Mouse (Mus musculus) CH12.LX (cell line): ENCODE results near the gene Aldh6a1. TPM values are rescaled to one million over a fixed set of nuclear protein-coding genes. Genes with fewer than 3 reads are reported as not detected.

Source experiments
- DNase-seq: peaks from one replicate; pipeline ENCODE4 v3.0.0-alpha.2; 2013; ENCODE audit errors: extremely low read depth
- H3K27ac ChIP-seq: 2 replicates; pipeline ENCODE4 v1.5.1; 2012; ENCODE audit warnings: low read depth, mild to moderate bottlenecking, control low read depth, moderate library complexity; ENCODE audit not compliant: insufficient read depth
- H3K27me3 ChIP-seq: replicated peaks from 2 replicates; pipeline ENCODE3; 2012; ENCODE audit warnings: inconsistent platforms
- H3K36me3 ChIP-seq, 2 experiments: replicated peaks in 1 of 2; 2 replicates each; pipeline versions ENCODE3 to v1.6.1; 2012; ENCODE audit warnings: inconsistent platforms in 1 of 2, low read length in 1 of 2, mild to moderate bottlenecking in 1 of 2, mixed read lengths in 1 of 2, moderate library complexity in 1 of 2; ENCODE audit not compliant: control insufficient read depth in 1 of 2, insufficient read depth in 1 of 2
- H3K4me1 ChIP-seq, 2 experiments: 2 replicates each; pipeline ENCODE4 v1.6.1; 2012; ENCODE audit warnings: inconsistent platforms in 1 of 2, moderate library complexity in 1 of 2; ENCODE audit not compliant: insufficient read depth in 2 of 2, control insufficient read depth in 1 of 2
- H3K4me2 ChIP-seq: 2 replicates; pipeline ENCODE4 v1.6.1; 2012; ENCODE audit warnings: low read depth, mild to moderate bottlenecking, control low read depth; ENCODE audit not compliant: poor library complexity, insufficient read depth, severe bottlenecking
- H3K4me3 ChIP-seq, 3 experiments: fragments of 150-350 bp in 1 of 3; sonication (generic) in 1 of 3; replicated peaks in 1 of 3; 2 replicates each; pipeline versions ENCODE3 to v1.5.1; 2011 to 2012; ENCODE audit warnings: low read depth in 2 of 3, low read length in 2 of 3, mild to moderate bottlenecking in 2 of 3, moderate library complexity in 2 of 3, control low read depth in 1 of 3, improper control_type of control experiment in 1 of 3, inconsistent platforms in 1 of 3, mixed read lengths in 1 of 3; ENCODE audit not compliant: poor library complexity in 1 of 3
- H3K79me2 ChIP-seq: replicated peaks from 2 replicates; pipeline ENCODE4 v1.6.1; 2012; ENCODE audit warnings: mild to moderate bottlenecking, moderate library complexity; ENCODE audit not compliant: control insufficient read depth, poor library complexity, insufficient read depth, severe bottlenecking; ENCODE audit errors: extremely low read depth
- H3K9ac ChIP-seq: 2 replicates; pipeline ENCODE4 v1.6.1; 2012; ENCODE audit warnings: low read depth, mild to moderate bottlenecking, control low read depth, moderate library complexity; ENCODE audit not compliant: insufficient read depth
- H3K9me3 ChIP-seq: replicated peaks from 2 replicates; pipeline ENCODE3; 2012; ENCODE audit warnings: low read length, inconsistent platforms, mixed read lengths
- CHD1 ChIP-seq: IDR thresholded peaks from 2 replicates; pipeline ENCODE4 v1.6.1; 2012; ENCODE audit warnings: low read depth, low read length, improper control_type of control experiment, inconsistent platforms
- CHD2 ChIP-seq: IDR thresholded peaks from 2 replicates; pipeline ENCODE4 v1.6.1; 2011; ENCODE audit warnings: low read length, improper control_type of control experiment
- E2F4 ChIP-seq: IDR thresholded peaks from 2 replicates; pipeline ENCODE4 v1.6.1; 2011; ENCODE audit warnings: low read depth, low read length, improper control_type of control experiment; ENCODE audit not compliant: insufficient replicate concordance
- EP300 ChIP-seq: IDR thresholded peaks from 2 replicates; pipeline ENCODE4 v1.6.1; 2011; ENCODE audit warnings: low read length, improper control_type of control experiment
- ETS1 ChIP-seq: conservative IDR thresholded peaks from 2 replicates; pipeline ENCODE4 v1.6.1; 2012; ENCODE audit warnings: low read depth, mild to moderate bottlenecking, inconsistent platforms, low read length, improper control_type of control experiment, moderate library complexity
- HCFC1 ChIP-seq: IDR thresholded peaks from 2 replicates; pipeline ENCODE4 v1.6.1; 2012; ENCODE audit warnings: low read depth, mild to moderate bottlenecking, inconsistent platforms, low read length, improper control_type of control experiment
- KAT2A ChIP-seq: IDR thresholded peaks from 2 replicates; pipeline ENCODE4 v1.6.1; 2012; ENCODE audit warnings: low read length, improper control_type of control experiment, inconsistent platforms; ENCODE audit not compliant: insufficient replicate concordance
- MAFK ChIP-seq: IDR thresholded peaks from 2 replicates; pipeline ENCODE4 v1.6.1; 2011; ENCODE audit warnings: low read length, improper control_type of control experiment; ENCODE audit not compliant: insufficient replicate concordance
- MAX ChIP-seq: IDR thresholded peaks from 2 replicates; pipeline ENCODE4 v1.6.1; 2011; ENCODE audit warnings: low read length, improper control_type of control experiment
- MAZ ChIP-seq: IDR thresholded peaks from 2 replicates; pipeline ENCODE4 v1.6.1; 2012; ENCODE audit warnings: low read depth, mild to moderate bottlenecking, inconsistent platforms, low read length, improper control_type of control experiment, moderate library complexity
- MEF2A ChIP-seq: IDR thresholded peaks from 2 replicates; pipeline ENCODE4 v1.6.1; 2014; ENCODE audit warnings: low read depth, mild to moderate bottlenecking, inconsistent platforms, low read length, improper control_type of control experiment, borderline replicate concordance
- MYC ChIP-seq: IDR thresholded peaks from 2 replicates; pipeline ENCODE4 v1.6.1; 2011; ENCODE audit warnings: low read depth, mild to moderate bottlenecking, improper control_type of control experiment, low read length
- NRF1 ChIP-seq: IDR thresholded peaks from 2 replicates; pipeline ENCODE4 v1.6.1; 2014; ENCODE audit warnings: low read depth, mild to moderate bottlenecking, inconsistent platforms, low read length, improper control_type of control experiment, moderate library complexity
- PAX5 ChIP-seq: IDR thresholded peaks from 2 replicates; pipeline ENCODE4 v1.6.1; 2012; ENCODE audit warnings: low read length, inconsistent platforms, mixed read lengths
- POLR2A ChIP-seq: IDR thresholded peaks from 2 replicates; pipeline ENCODE4 v1.6.1; 2011; ENCODE audit warnings: low read depth, mild to moderate bottlenecking, improper control_type of control experiment, low read length
- POLR2AphosphoS2 ChIP-seq: IDR thresholded peaks from 2 replicates; pipeline ENCODE4 v1.6.1; 2011; ENCODE audit warnings: low read depth, low read length, improper control_type of control experiment
- RCOR1 ChIP-seq: conservative IDR thresholded peaks from 2 replicates; pipeline ENCODE4 v1.6.1; 2012; ENCODE audit warnings: low read depth, mild to moderate bottlenecking, inconsistent platforms, low read length, improper control_type of control experiment
- TCF12 ChIP-seq: IDR thresholded peaks from 2 replicates; pipeline ENCODE4 v1.6.1; 2014; ENCODE audit warnings: low read depth, mild to moderate bottlenecking, inconsistent platforms, low read length, improper control_type of control experiment
- UBTF ChIP-seq: IDR thresholded peaks from 2 replicates; pipeline ENCODE4 v1.6.1; 2012; ENCODE audit warnings: low read depth, mild to moderate bottlenecking, inconsistent platforms, low read length, improper control_type of control experiment, moderate library complexity
- USF2 ChIP-seq: conservative IDR thresholded peaks from 2 replicates; pipeline ENCODE4 v1.6.1; 2011; ENCODE audit warnings: low read depth, low read length, improper control_type of control experiment
- ZMIZ1 ChIP-seq: IDR thresholded peaks from 2 replicates; pipeline ENCODE4 v1.6.1; 2012; ENCODE audit warnings: low read depth, mild to moderate bottlenecking, inconsistent platforms, low read length, improper control_type of control experiment
- dilution Hi-C: fragments of 300-500 bp; cut with MboI; formaldehyde crosslinking; loops from 2 replicates; pipeline ENCODE4 v1.14.3; 2020; ENCODE audit warnings: low sequenced_read_pairs; ENCODE audit not compliant: extremely low pct_unique_long_range_greater_than_20kb, extremely low pct_ligation_motif_present
- in situ Hi-C: fragments of 300-500 bp; cut with MboI; formaldehyde crosslinking; loops from 3 replicates; pipeline ENCODE4 v1.14.3; 2019; ENCODE audit warnings: low sequenced_read_pairs, low pct_ligation_motif_present, low pct_unique_long_range_greater_than_20kb, mixed read lengths
- polyA plus RNA-seq: library from polyadenylated mRNA; unstranded; fragments of >175 nt; gene quantifications from 2 replicates; pipeline ENCODE4 v1.2.1, GENCODE M21; 2012; ENCODE audit warnings: low read depth; ENCODE audit not compliant: insufficient read length
- total RNA-seq, 2 experiments: library from RNA; depleted of rRNA; stranded (reverse); fragments of 300-350 nt in 1 of 2; fragments of >200 nt in 1 of 2; gene quantifications; 2 replicates each; pipeline ENCODE4 v1.2.3; 2012 to 2014

Gene Aldh6a1
- total and polyA plus RNA-seq, 3 experiments, result 1.6 to 4.6 (median 2.2) TPM

- TF ChIP-seq USF2, result peak; percentile 94
- TF ChIP-seq, all 38 proteins: peak for 25
Observed at GRCm38 (mm10) chr12:84450718-84451646, at the start of gene Aldh6a1, which contains the start of gene Lin52 (continued).

DNA sequence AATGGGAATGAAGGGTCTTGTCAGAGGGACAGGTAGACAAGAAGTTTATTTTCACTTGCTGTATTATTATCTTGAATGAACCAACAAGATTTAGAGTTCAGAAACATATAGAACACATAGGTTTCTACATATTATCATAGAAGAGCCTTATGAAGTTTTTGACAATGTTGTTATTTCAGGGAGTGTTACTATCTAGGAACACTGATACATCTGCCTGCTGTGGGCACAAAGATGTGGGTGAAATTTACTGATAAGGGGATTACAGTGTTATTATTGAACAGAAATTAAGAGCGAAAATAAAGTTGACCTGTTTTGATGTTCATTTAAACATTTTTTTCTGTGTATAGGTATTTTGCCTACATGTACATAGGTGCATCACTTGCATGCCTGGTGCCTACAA is 46.0 kb upstream of the Aldh6a1 start:
- in situ Hi-C loops (no loop called here), dilution Hi-C loops (no loop called here)
- no peak for DNase-seq
- Histone ChIP-seq H3K4me3 (no peak overlapping the region), H3K27ac (no peak overlapping the region), H3K79me2 (no peaks in the 10 kb centered on the region), H3K27me3 (no peaks in the 10 kb centered on the region), H3K4me2 (no peak overlapping the region), H3K36me3 (peaks cover 0 to 5% of the 10 kb centered on the region in 2 experiments), H3K9ac (no peak overlapping the region), H3K9me3 (no peaks in the 10 kb centered on the region), H3K4me1 (peaks cover 0 to 8% of the 10 kb centered on the region in 2 experiments; a peak in 1 of 4 replicates)
- TF ChIP-seq MAZ, result no peak
- no peak for TF ChIP-seq EP300
- no peak for TF ChIP-seq POLR2AphosphoS2
- TF ChIP-seq NRF1, result no peak
- no peak for TF ChIP-seq MAFK
- TF ChIP-seq MEF2A, result no peak

GRCm38 (mm10) chr12:84487324-84488056 is 36.7 kb upstream of the Aldh6a1 start:
- no peak for DNase-seq
- in situ Hi-C loops (no loop called here), dilution Hi-C loops (no loop called here)
- no peak for TF ChIP-seq EP300
- TF ChIP-seq CHD1, result no peak
- no peak for TF ChIP-seq HCFC1
- no peak for TF ChIP-seq MAX
- TF ChIP-seq UBTF, result no peak
- TF ChIP-seq KAT2A, result no peak
- TF ChIP-seq POLR2AphosphoS2, result no peak
- TF ChIP-seq RCOR1, result no peak
- TF ChIP-seq E2F4, result no peak
- no peak for TF ChIP-seq POLR2A
- TF ChIP-seq TCF12, result no peak
- no peak for TF ChIP-seq PAX5
- no peak for TF ChIP-seq USF2
- no peak for TF ChIP-seq ETS1
- TF ChIP-seq MEF2A, result no peak
- no peak for TF ChIP-seq MYC
- no peak for TF ChIP-seq CHD2
- TF ChIP-seq ZMIZ1, result no peak
- Histone ChIP-seq H3K27me3 (no peaks in the 10 kb centered on the region), H3K9ac (no peak overlapping the region), H3K79me2 (no peaks in the 10 kb centered on the region), H3K4me3 (no peak overlapping the region), H3K27ac (no peak overlapping the region), H3K36me3 (peaks cover 3 to 39% of the 10 kb centered on the region in 2 experiments), H3K4me1 (peaks cover 0 to 9% of the 10 kb centered on the region in 2 experiments; a peak in 2 of 4 replicates), H3K4me2 (no peak overlapping the region), H3K9me3 (no peaks in the 10 kb centered on the region)
